Mouse (Mus musculus) lung, postnatal 0 days (tissue): ENCODE measurements around the gene 1700028K03Rik.

Source experiments
- CTCF ChIP-seq: IDR thresholded peaks from 2 replicates; pipeline ENCODE4 v1.5.1; 2016; ENCODE audit warnings: antibody characterized with exemption, mild to moderate bottlenecking
- EP300 ChIP-seq: IDR thresholded peaks from 2 replicates; pipeline ENCODE4 v1.6.1; 2016; ENCODE audit warnings: antibody characterized with exemption, mild to moderate bottlenecking, control low read depth

GRCm38 (mm10) chr5:107547955-107548354 is 13.4 kb downstream of the 1700028K03Rik start:
- TF ChIP-seq CTCF (no peak), EP300 (no peak)
